Mouse (Mus musculus) heart, embryonic 16.5 days (tissue): ENCODE measurements at regions not wholly inside any gene's neighbourhood (a gene's known extent, or its start where the extent isn't known, plus 50 kb on each side); places are given as distances from the start of the nearest gene placed in this dataset.

Source experiments
- ATAC-seq: fragments of 200-750 bp; cut with Nextera tagmentation; replicated peaks from 2 replicates; pipeline ENCODE4 v1.8.0; 2017; ENCODE audit warnings: moderate number of reproducible peaks; ENCODE audit not compliant: insufficient read depth, low FRiP score; ENCODE audit errors: extremely low read depth
- H3K27ac ChIP-seq: fragments of 300-500 bp; sonication (generic); 2 replicates; pipeline ENCODE4 v1.5.1; 2014; ENCODE audit warnings: mild to moderate bottlenecking, low read length, control low read depth, moderate library complexity
- H3K27me3 ChIP-seq: fragments of 300-500 bp; sonication (generic); 2 replicates; pipeline ENCODE4 v1.6.1; 2014; ENCODE audit warnings: low read length, mixed read lengths; ENCODE audit not compliant: control insufficient read depth, insufficient read depth
- H3K36me3 ChIP-seq: fragments of 300-500 bp; sonication (generic); 2 replicates; pipeline ENCODE4 v1.6.1; 2014; ENCODE audit not compliant: control insufficient read depth, insufficient read depth
- H3K4me1 ChIP-seq: fragments of 300-500 bp; sonication (generic); 2 replicates; pipeline ENCODE4 v1.6.1; 2014; ENCODE audit warnings: low read length, mixed read lengths; ENCODE audit not compliant: control insufficient read depth, insufficient read depth
- H3K4me2 ChIP-seq: fragments of 300-500 bp; sonication (generic); 2 replicates; pipeline ENCODE4 v1.6.1; 2014; ENCODE audit warnings: low read depth, mild to moderate bottlenecking, control low read depth, low read length
- H3K4me3 ChIP-seq: fragments of 300-500 bp; sonication (generic); 2 replicates; pipeline ENCODE4 v1.5.1; 2014; ENCODE audit warnings: mild to moderate bottlenecking, control low read depth, low read length
- H3K9ac ChIP-seq: fragments of 300-500 bp; sonication (generic); 2 replicates; pipeline ENCODE4 v1.6.1; 2014; ENCODE audit warnings: low read length, control low read depth
- H3K9me3 ChIP-seq: fragments of 300-500 bp; sonication (generic); replicated peaks from 2 replicates; pipeline ENCODE4 v1.6.1; 2016; ENCODE audit warnings: low read length; ENCODE audit not compliant: control insufficient read depth
- WGBS: fragments of 180-500 bp; shearing (Covaris S2); extraction: QIAGEN DNeasy Blood & Tissue Kit; methylation state at CpG from one replicate; pipeline ENCODE4 v1.1.7; 2014; 5-methylcytosine and 5-hydroxymethylcytosine counted together

DNA sequence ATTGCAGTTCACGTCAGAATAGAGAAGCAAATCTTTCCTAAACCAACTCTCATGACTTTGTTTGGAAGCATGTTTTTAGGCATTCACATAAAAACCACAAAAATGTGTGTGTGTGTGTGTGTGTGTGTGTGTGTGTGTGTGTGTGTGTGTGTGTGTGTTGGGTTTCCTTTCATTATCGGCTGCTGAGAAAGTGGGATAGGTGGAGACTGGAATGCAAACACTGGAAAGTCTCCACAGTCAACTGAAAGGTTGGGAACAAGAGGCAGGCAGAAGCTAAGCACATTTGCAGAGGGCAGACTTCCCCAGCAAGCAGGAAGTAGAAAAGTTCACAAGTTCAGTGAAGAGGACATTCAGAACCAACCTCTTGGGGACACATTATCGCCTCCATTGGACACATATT, 176.5 kb downstream of the Tmsb4x start:
- Histone ChIP-seq H3K27me3 (no peaks in the 10 kb centered on the region), H3K4me2 (no peak overlapping the region), H3K36me3 (no peaks in the 10 kb centered on the region), H3K27ac (peak overlapping the region; percentile 68), H3K4me1 (peaks cover 4% of the 10 kb centered on the region; the same call in 1 of the 2 replicates), H3K9ac (no peak overlapping the region), H3K4me3 (no peak overlapping the region), H3K9me3 (no peaks in the 10 kb centered on the region)
- peak; percentile 41; the same call in 1 of the 2 replicates for ATAC-seq
- 40% methylated on average over 3 of the region's 3 CpGs for WGBS

DNA sequence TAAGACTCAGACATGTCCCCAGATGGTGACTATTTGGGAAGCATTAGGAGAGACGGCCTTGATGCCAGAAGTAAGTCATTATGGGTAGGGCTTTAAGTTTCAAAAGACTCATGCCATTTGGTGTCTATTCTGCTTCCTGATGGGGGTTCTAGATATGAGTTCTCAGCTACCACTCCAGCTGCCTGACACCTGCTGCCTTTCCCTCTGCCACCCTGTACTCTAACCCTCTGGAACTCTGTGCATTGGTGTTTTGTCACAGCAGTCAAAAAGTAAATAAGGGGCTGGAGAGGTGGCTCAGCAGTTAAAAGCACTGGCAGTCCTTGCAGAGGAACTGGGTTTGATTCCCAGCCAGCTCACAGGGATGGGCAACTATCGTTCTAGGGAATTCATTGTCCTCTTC, 177.6 kb downstream of the Tmsb4x start:
- no peaks in the 10 kb centered on the region for H3K9me3 ChIP-seq
- ATAC-seq, result no peak
- H3K9ac ChIP-seq, result no peak overlapping the region
- WGBS, result 81% methylated on average over 2 of the region's 2 CpGs
- no peaks in the 10 kb centered on the region for H3K27me3 ChIP-seq
- H3K36me3 ChIP-seq, result no peaks in the 10 kb centered on the region
- no peak overlapping the region for H3K27ac ChIP-seq
- peaks cover 4% of the 10 kb centered on the region; the same call in 1 of the 2 replicates for H3K4me1 ChIP-seq
- no peak overlapping the region for H3K4me3 ChIP-seq
- no peak overlapping the region for H3K4me2 ChIP-seq

DNA sequence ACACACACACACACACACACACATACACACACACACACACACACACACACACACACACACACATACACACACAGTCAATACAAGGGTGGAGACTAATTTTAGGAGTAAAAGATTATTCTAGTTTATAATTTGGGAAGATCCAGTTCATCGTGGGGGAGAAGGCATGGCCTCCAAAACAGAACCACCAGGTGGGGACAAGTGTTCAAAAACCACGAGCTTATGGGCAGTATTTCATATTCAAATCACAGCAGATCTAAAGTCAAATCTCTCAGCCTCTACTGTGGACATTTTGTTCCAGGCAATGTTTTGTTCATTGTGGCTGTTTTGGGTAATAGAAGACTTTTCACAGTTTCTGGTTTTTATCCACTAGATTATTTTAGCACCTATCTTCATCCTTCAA, 193.5 kb downstream of the Tmsb4x start:
- WGBS, result 75% methylated on average over 2 of the region's 2 CpGs
- no peak overlapping the region for H3K4me2 ChIP-seq
- no peak overlapping the region for H3K27ac ChIP-seq
- no peak for ATAC-seq
- no peak overlapping the region for H3K4me3 ChIP-seq
- H3K9ac ChIP-seq, result no peak overlapping the region
- H3K9me3 ChIP-seq, result no peaks in the 10 kb centered on the region
- no peaks in the 10 kb centered on the region for H3K36me3 ChIP-seq
- H3K4me1 ChIP-seq, result no peaks in the 10 kb centered on the region; the same call in 1 of the 2 replicates
- no peaks in the 10 kb centered on the region for H3K27me3 ChIP-seq

DNA sequence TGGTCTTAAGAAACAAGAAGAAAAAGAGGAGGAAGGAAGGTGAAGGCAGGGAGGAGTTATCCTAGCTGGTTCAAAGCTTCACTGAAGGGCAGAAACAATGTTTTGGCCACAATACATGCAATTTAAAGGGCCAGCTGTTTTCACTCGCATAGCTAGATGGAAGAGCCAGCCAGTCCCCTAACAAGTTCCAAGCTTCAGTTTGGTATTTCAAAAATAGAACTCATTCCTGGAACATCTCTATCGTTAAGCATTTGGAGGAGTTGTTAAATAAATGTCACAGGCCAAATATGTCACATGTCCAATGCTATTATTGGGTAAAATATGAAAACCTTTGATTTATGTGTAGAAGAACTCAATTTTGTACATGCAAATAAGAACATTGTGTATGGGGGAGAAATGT, 194.8 kb downstream of the Tmsb4x start:
- WGBS, result 42% methylated on average over 2 of the region's 2 CpGs
- no peaks in the 10 kb centered on the region for H3K9me3 ChIP-seq
- ATAC-seq, result no peak
- H3K4me1 ChIP-seq, result no peaks in the 10 kb centered on the region; the same call in 1 of the 2 replicates
- H3K27me3 ChIP-seq, result no peaks in the 10 kb centered on the region
- no peaks in the 10 kb centered on the region for H3K36me3 ChIP-seq
- no peak overlapping the region for H3K4me2 ChIP-seq
- no peak overlapping the region; the same call in 1 of the 2 replicates for H3K27ac ChIP-seq
- no peak overlapping the region for H3K4me3 ChIP-seq
- no peak overlapping the region for H3K9ac ChIP-seq

DNA sequence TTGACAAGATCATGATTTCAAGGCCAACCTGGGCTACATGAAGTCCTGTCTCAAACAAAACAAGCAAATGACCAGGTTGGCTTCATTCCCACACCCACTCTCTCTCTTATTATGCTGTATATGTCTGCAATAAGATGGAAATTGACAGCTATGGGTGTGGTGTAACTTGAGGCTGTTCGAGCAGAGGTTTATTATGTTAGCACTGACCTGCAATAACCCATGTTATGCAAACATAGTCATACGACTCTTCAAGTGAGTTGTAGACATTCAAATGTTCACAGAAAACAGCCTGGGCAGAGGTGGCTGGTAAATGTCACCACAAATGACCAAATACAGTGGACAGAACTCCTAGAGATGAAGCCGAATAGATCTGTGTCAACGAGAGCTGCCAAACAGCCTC, 196.2 kb downstream of the Tmsb4x start:
- no peak for ATAC-seq
- Histone ChIP-seq H3K36me3 (no peaks in the 10 kb centered on the region), H3K9ac (no peak overlapping the region), H3K27me3 (no peaks in the 10 kb centered on the region), H3K4me2 (no peak overlapping the region), H3K9me3 (no peaks in the 10 kb centered on the region), H3K27ac (no peak overlapping the region), H3K4me1 (no peaks in the 10 kb centered on the region; the same call in 1 of the 2 replicates), H3K4me3 (no peak overlapping the region)
- WGBS, result 67% methylated on average over 4 of the region's 4 CpGs

DNA sequence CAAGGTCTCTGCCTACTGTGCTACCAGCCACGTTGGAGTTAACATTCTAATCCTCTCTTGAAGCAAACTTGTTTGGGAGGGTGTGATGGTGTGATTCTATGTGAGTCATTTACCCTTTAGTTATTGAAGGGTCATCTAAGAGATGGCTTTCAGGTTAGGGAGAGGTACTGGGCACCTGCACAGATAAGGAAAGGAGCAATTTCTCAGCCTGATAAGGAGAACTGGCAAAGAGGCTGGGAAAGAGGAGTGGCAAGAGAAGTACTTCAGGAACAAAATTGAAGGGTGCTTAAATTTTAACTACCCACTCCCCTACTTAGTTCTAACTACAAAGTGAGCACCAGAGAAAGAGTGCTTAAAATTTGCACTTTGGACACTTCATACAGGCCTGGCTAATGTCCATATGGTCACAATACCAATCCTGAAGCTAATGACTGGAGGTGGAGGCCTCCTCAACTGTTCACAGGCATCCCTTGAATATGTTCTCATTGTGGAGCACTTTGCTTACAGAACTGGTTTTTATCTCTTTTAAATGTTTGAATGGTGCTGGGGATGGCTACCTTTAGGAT, 197.1 kb downstream of the Tmsb4x start:
- ATAC-seq, result no peak
- WGBS, result 67% methylated on average over 1 of the region's 1 CpGs
- Histone ChIP-seq H3K27me3 (no peaks in the 10 kb centered on the region), H3K36me3 (no peaks in the 10 kb centered on the region), H3K4me2 (no peak overlapping the region), H3K4me1 (no peaks in the 10 kb centered on the region; the same call in 1 of the 2 replicates), H3K9ac (no peak overlapping the region), H3K4me3 (no peak overlapping the region), H3K9me3 (no peaks in the 10 kb centered on the region), H3K27ac (no peak overlapping the region)

DNA sequence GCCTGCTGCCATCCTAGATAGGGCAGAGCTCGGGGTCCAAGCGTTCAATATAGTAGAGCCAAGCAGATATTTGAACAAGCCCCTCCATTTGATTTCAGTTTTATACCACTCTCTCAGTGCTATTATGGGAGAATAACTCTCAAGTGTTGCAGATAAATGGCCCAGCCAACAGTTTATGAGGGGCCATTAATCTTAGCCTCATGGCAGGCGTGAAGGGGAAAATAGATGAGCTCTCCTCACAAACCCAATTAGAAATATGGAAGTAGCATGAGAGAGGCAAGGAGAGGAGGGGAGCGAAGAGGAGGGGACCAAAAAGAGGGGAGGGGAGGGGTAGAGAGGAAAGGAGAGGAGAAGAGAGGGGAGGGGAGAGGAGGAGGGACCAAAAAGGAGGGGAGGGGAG, 213.3 kb downstream of the Tmsb4x start:
- no peak overlapping the region for H3K4me3 ChIP-seq
- no peaks in the 10 kb centered on the region for H3K27me3 ChIP-seq
- H3K4me2 ChIP-seq, result no peak overlapping the region
- H3K4me1 ChIP-seq, result no peaks in the 10 kb centered on the region
- no peak for ATAC-seq
- H3K9ac ChIP-seq, result no peak overlapping the region
- no peak overlapping the region for H3K27ac ChIP-seq
- H3K36me3 ChIP-seq, result no peaks in the 10 kb centered on the region
- no peaks in the 10 kb centered on the region for H3K9me3 ChIP-seq
- 67% methylated on average over 4 of the region's 4 CpGs for WGBS

DNA sequence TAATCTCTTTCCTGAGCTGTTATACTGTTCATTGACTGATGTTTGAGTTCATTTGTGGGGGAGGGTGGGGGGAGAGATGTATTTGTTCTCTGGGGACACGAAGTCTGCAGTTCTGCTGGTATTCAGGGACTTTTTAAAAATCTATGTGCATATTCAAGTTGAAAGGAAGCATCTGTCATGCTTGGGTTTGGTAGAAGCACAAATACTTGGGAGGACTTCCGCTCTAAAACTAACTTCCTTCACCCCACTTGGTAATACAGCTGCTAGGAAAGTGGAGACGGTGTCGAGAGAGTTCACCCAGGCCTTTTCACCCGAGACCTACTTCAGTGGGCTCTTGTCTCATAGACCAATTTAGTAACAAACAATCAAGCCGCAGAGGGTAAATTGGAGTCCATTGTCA, 228.1 kb downstream of the Tmsb4x start:
- H3K4me2 ChIP-seq, result no peak overlapping the region
- no peaks in the 10 kb centered on the region for H3K9me3 ChIP-seq
- 0 out of 2 replicates have a peak, but pooled peaks cover 5% of the 10 kb centered on the region for H3K4me1 ChIP-seq
- peak overlapping the region; percentile 42; the same call in 1 of the 2 replicates for H3K27ac ChIP-seq
- 51% methylated on average over 6 of the region's 6 CpGs for WGBS
- no peaks in the 10 kb centered on the region for H3K36me3 ChIP-seq
- no peak overlapping the region for H3K4me3 ChIP-seq
- no peaks in the 10 kb centered on the region; the same call in 1 of the 2 replicates for H3K27me3 ChIP-seq
- H3K9ac ChIP-seq, result no peak overlapping the region
- no peak for ATAC-seq

DNA sequence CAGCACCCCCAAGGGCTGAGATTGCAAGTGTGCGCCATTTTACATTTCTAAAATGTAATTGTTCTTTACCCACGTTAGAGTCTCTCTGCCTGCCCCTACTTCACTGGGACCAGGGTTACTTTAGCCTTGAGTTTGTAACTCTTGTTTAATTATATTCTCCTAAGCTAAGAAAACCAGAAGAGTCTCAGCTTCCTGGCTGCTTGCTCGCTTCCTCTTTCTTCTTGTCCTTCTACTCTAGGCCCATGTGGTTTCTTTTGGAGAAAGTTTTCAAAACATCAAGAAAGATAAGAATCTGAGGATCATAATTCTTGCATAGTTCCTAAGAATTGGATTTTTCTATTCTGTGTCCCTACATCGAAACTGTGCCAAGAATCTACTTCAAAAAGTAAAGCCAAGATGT, 228.6 kb downstream of the Tmsb4x start:
- no peak for ATAC-seq
- H3K4me2 ChIP-seq, result no peak overlapping the region
- WGBS, result 73% methylated on average over 4 of the region's 4 CpGs

More for the DNA sequence above, 228.6 kb downstream of the Tmsb4x start:
- no peak overlapping the region for H3K4me3 ChIP-seq
- H3K4me1 ChIP-seq, result 0 out of 2 replicates have a peak, but pooled peaks cover 5% of the 10 kb centered on the region
- H3K27me3 ChIP-seq, result no peaks in the 10 kb centered on the region; the same call in 1 of the 2 replicates
- H3K9ac ChIP-seq, result no peak overlapping the region
- H3K9me3 ChIP-seq, result no peaks in the 10 kb centered on the region
- H3K27ac ChIP-seq, result no peak overlapping the region
- H3K36me3 ChIP-seq, result no peaks in the 10 kb centered on the region
